Mouse (Mus musculus): ENCODE measurements around the gene Ifngr2. TPM values are rescaled to one million over a fixed set of nuclear protein-coding genes. Genes with fewer than 3 reads are reported as not detected.

Ifngr2 gene
- polyA plus RNA-seq, 1 experiment = 43.1 TPM

- no peak for TF ChIP-seq CTCF (IDR thresholded peaks at IDR 0.05; ENCODE audit: borderline replicate concordance, extremely low read depth, insufficient read depth, insufficient read length)
- no peak for TF ChIP-seq POLR2A (IDR thresholded peaks at IDR 0.05; ENCODE audit: borderline replicate concordance, extremely low read depth, insufficient read depth, insufficient read length, poor library complexity, severe bottlenecking)
- no peak for DNase-seq (ENCODE audit: low read depth)
These were observed 8.8 kb upstream of the Ifngr2 start for GRCm38 (mm10) chr16:91538051-91538450.

GRCm38 (mm10) chr16:91538513-91538912 is 8.4 kb upstream of the Ifngr2 start:
- TF ChIP-seq POLR2A (IDR thresholded peaks at IDR 0.05; ENCODE audit: borderline replicate concordance, extremely low read depth, insufficient read depth, insufficient read length, poor library complexity, severe bottlenecking) (no peak), CTCF (IDR thresholded peaks at IDR 0.05; ENCODE audit: borderline replicate concordance, extremely low read depth, insufficient read depth, insufficient read length) (no peak)
- DNase-seq (ENCODE audit: low read depth) = no peak

- TF ChIP-seq POLR2A (IDR thresholded peaks at IDR 0.05; ENCODE audit: borderline replicate concordance, extremely low read depth, insufficient read depth, insufficient read length, poor library complexity, severe bottlenecking) (no peak), CTCF (IDR thresholded peaks at IDR 0.05; ENCODE audit: borderline replicate concordance, extremely low read depth, insufficient read depth, insufficient read length) (no peak)
- peak; percentile 86 for DNase-seq (ENCODE audit: low read depth)
These were observed 5.2 kb upstream of the Ifngr2 start for GRCm38 (mm10) chr16:91541573-91542081.

DNA sequence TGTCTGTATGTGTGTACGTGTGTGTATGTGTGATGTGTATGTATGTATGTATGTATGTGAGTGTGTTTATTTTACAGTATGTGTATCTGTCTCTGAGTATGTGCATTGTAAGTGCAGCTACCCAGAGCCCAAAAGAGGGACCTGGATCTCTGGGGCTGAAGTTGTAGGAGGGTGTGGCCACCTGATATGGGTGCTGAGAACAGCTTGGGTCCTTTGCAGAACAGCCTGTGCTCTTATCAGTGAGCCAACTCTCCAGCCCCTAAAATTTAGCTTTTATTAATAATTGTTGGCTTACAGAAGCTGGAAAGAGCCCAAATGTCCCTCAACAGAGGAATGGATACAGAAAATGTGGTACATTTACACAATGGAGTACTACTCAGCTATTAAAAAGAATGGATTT is 3.3 kb upstream of the Ifngr2 start:
- no peak for TF ChIP-seq CTCF (IDR thresholded peaks at IDR 0.05; ENCODE audit: borderline replicate concordance, extremely low read depth, insufficient read depth, insufficient read length)
- no peak for TF ChIP-seq POLR2A (IDR thresholded peaks at IDR 0.05; ENCODE audit: borderline replicate concordance, extremely low read depth, insufficient read depth, insufficient read length, poor library complexity, severe bottlenecking)

DNA sequence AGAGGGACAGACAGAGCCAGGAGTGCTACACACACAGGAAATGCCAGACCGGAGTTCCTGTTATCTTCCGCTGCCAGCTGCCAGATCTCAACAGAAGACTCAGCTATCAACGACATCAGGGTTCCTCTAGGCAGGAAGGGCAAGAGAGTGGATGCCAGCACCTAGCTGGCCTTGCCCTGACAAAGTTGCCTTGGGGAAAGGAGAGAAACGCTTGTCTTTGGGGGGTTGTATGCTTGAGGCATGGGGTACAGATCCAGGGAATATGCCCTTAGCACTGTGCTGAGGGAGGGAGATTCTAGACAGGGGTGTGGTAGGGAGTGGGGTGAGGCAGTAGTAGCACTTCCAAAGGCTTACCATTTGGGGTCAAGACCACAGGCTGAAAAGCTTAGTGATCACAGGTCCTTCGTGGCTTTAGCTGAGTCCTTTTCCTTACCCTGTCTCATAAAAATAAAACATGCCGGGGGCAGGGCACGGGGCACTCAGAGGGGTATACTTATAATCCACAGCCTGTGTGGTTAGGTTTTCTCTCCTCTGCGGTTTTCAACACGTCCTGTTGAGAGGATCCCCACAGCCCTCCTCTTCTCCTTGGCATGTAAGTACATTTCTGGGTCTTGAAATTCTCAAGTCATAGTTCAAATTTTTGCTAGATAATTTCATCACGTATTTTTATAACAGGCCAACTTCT is 1.1 kb upstream of the Ifngr2 start:
- no peak for DNase-seq (ENCODE audit: low read depth)
- no peak for TF ChIP-seq CTCF (IDR thresholded peaks at IDR 0.05; ENCODE audit: borderline replicate concordance, extremely low read depth, insufficient read depth, insufficient read length)
- TF ChIP-seq POLR2A (IDR thresholded peaks at IDR 0.05; ENCODE audit: borderline replicate concordance, extremely low read depth, insufficient read depth, insufficient read length, poor library complexity, severe bottlenecking) = no peak

More for the DNA sequence above, 3.3 kb upstream of the Ifngr2 start:
- DNase-seq (ENCODE audit: low read depth) = no peak

DNA sequence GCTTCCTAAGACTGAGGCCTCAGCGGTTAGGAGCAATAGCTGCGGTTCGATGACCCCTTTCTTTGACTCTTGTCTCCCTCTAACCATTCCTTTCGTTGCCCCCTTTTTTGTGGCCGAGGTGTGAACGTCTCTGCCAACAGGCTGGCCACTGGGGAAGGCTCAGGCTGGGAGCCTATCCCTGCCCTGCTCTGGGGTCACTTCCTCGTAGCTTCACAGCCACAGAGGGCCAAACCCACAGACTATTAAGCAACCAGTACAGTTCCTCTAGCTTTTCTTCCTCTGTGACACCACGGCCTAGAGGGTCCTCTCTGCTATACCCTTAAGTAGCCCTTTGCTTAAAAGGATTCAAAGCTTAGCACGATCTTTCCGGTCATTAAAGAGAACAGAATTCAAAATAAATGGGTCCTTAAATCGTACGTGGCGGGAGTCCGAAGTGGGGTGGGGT is 459 bp upstream of the Ifngr2 start:
- no peak for TF ChIP-seq CTCF (IDR thresholded peaks at IDR 0.05; ENCODE audit: borderline replicate concordance, extremely low read depth, insufficient read depth, insufficient read length)
- no peak for TF ChIP-seq POLR2A (IDR thresholded peaks at IDR 0.05; ENCODE audit: borderline replicate concordance, extremely low read depth, insufficient read depth, insufficient read length, poor library complexity, severe bottlenecking)
- no peak for DNase-seq (ENCODE audit: low read depth)

DNA sequence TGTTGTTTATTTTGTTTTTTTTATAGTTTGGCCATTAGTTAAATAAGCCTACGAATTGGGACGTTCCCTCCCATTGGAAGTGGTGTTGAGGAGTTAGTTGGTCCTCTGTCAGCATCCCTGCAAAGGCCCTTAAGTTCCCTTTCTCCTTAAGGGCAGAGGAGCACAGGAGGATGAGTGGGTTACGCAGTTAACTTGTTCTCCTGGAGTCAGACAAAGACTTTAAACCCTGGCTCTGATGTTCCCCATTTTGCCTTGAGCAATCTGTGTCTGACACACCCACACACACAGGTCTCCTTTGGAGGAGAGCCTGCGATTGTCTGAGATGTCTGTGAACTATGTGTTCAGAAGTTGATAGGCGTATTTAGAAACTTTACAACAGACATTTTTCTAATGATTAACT is 1.1 kb downstream of the Ifngr2 start:
- TF ChIP-seq POLR2A (IDR thresholded peaks at IDR 0.05; ENCODE audit: borderline replicate concordance, extremely low read depth, insufficient read depth, insufficient read length, poor library complexity, severe bottlenecking) = no peak
- no peak for TF ChIP-seq CTCF (IDR thresholded peaks at IDR 0.05; ENCODE audit: borderline replicate concordance, extremely low read depth, insufficient read depth, insufficient read length)
- DNase-seq (ENCODE audit: low read depth) = no peak

- TF ChIP-seq CTCF (IDR thresholded peaks at IDR 0.05; ENCODE audit: borderline replicate concordance, extremely low read depth, insufficient read depth, insufficient read length) (no peak), POLR2A (IDR thresholded peaks at IDR 0.05; ENCODE audit: borderline replicate concordance, extremely low read depth, insufficient read depth, insufficient read length, poor library complexity, severe bottlenecking) (no peak)
- peak; percentile 37 for DNase-seq (ENCODE audit: low read depth)
These were observed 1.7 kb downstream of the Ifngr2 start for GRCm38 (mm10) chr16:91548586-91548985.

DNA sequence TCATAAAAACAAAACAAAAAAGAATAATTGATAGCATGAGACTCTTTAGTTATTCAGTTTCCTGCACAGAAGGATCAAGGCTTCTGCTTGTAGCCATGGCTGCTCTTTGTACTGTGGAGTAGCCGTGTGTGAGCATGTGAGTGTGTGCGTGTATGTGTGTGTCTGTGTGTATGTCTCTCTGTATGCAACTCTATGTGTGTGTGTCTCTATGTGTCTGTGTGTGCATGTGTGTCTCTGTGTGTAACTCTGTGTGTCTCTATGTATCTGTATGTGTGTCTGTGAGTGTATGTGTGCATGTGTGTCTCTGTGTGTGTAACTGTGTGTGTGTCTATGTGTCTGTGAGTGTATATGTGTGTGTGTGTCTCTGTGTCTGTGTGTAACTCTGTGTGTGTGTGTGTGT is 2.1 kb downstream of the Ifngr2 start:
- DNase-seq (ENCODE audit: low read depth) = no peak
- TF ChIP-seq POLR2A (IDR thresholded peaks at IDR 0.05; ENCODE audit: borderline replicate concordance, extremely low read depth, insufficient read depth, insufficient read length, poor library complexity, severe bottlenecking) (no peak), CTCF (IDR thresholded peaks at IDR 0.05; ENCODE audit: borderline replicate concordance, extremely low read depth, insufficient read depth, insufficient read length) (no peak)

GRCm38 (mm10) chr16:91549616-91550015 is 2.7 kb downstream of the Ifngr2 start:
- TF ChIP-seq POLR2A (IDR thresholded peaks at IDR 0.05; ENCODE audit: borderline replicate concordance, extremely low read depth, insufficient read depth, insufficient read length, poor library complexity, severe bottlenecking) (no peak), CTCF (IDR thresholded peaks at IDR 0.05; ENCODE audit: borderline replicate concordance, extremely low read depth, insufficient read depth, insufficient read length) (no peak)
- DNase-seq (ENCODE audit: low read depth) = no peak

GRCm38 (mm10) chr16:91551081-91551524 is 4.2 kb downstream of the Ifngr2 start:
- TF ChIP-seq POLR2A (IDR thresholded peaks at IDR 0.05; ENCODE audit: borderline replicate concordance, extremely low read depth, insufficient read depth, insufficient read length, poor library complexity, severe bottlenecking) (no peak), CTCF (IDR thresholded peaks at IDR 0.05; ENCODE audit: borderline replicate concordance, extremely low read depth, insufficient read depth, insufficient read length) (no peak)

GRCm38 (mm10) chr16:91552072-91552471 is 5.2 kb downstream of the Ifngr2 start:
- no peak for TF ChIP-seq CTCF (IDR thresholded peaks at IDR 0.05; ENCODE audit: borderline replicate concordance, extremely low read depth, insufficient read depth, insufficient read length)
- no peak for TF ChIP-seq POLR2A (IDR thresholded peaks at IDR 0.05; ENCODE audit: borderline replicate concordance, extremely low read depth, insufficient read depth, insufficient read length, poor library complexity, severe bottlenecking)

More at GRCm38 (mm10) chr16:91551081-91551524, 4.2 kb downstream of the Ifngr2 start:
- DNase-seq (ENCODE audit: low read depth) = no peak

More at GRCm38 (mm10) chr16:91552072-91552471, 5.2 kb downstream of the Ifngr2 start:
- no peak for DNase-seq (ENCODE audit: low read depth)
